Mouse (Mus musculus) left cerebral cortex, adult 2 months (tissue): Measurements from ENCODE around the gene Abca8b. TPM values are rescaled to one million over a fixed set of nuclear protein-coding genes. Genes with fewer than 3 reads are reported as not detected.

Source experiments
- DNase-seq, 2 experiments: peaks; one replicate each; pipeline ENCODE4 v3.0.0; 2021 to 2022; ENCODE audit warnings: low spot score in 2 of 2, mixed read lengths in 1 of 2; ENCODE audit errors: extremely low spot score in 1 of 2
- H3K27ac ChIP-seq: fragments of 200-600 bp; 2 replicates; pipeline ENCODE4 v1.8.1; 2022
- H3K4me3 ChIP-seq: fragments of 200-600 bp; 2 replicates; pipeline ENCODE4 v1.8.1; 2022
- CTCF ChIP-seq: fragments of 200-600 bp; IDR thresholded peaks from 2 replicates; pipeline ENCODE4 v1.8.1; 2022; ENCODE audit warnings: antibody characterized with exemption, mild to moderate bottlenecking, moderate library complexity
- intact Hi-C: fragments of 180-260 bp; cut with DNase I; formaldehyde crosslinking; loops from one replicate; pipeline ENCODE4 v1.15.1; 2025
- total RNA-seq, 2 experiments: library from RNA; stranded (reverse); gene quantifications; 2 replicates each; pipeline ENCODE4 v1.2.3; 2021

Abca8b gene
- total RNA-seq, 2 experiments from 2014 or later: 12.1 to 12.2 TPM

GRCm38 (mm10) chr11:109908207-109909031 lies 87.2 kb downstream of the Abca8b start:
- intact Hi-C loops: no loop called here

GRCm38 (mm10) chr11:109907508-109907907 lies 88.1 kb downstream of the Abca8b start:
- TF ChIP-seq CTCF: no peak
- Histone ChIP-seq H3K4me3 (no peak overlapping the region), H3K27ac (no peak overlapping the region)
- no peak for DNase-seq
- intact Hi-C loops: no loop called here

More at GRCm38 (mm10) chr11:109908207-109909031, 87.2 kb downstream of the Abca8b start:
- Histone ChIP-seq H3K27ac (no peak overlapping the region), H3K4me3 (no peak overlapping the region)
- no peak for DNase-seq
- TF ChIP-seq CTCF: no peak

GRCm38 (mm10) chr11:109902616-109903598 lies 92.7 kb downstream of the Abca8b start:
- no peak overlapping the region for H3K27ac ChIP-seq
- peak in 1 of 2 experiments; percentile 13 for DNase-seq
- no peak overlapping the region for H3K4me3 ChIP-seq
- intact Hi-C loops: no loop called here
- no peak for TF ChIP-seq CTCF

GRCm38 (mm10) chr11:109900491-109901241 lies 95.0 kb downstream of the Abca8b start:
- intact Hi-C loops: no loop called here
- DNase-seq: no peak
- no peak for TF ChIP-seq CTCF
- Histone ChIP-seq H3K27ac (no peak overlapping the region), H3K4me3 (no peak overlapping the region)

GRCm38 (mm10) chr11:109898791-109899467 lies 96.7 kb downstream of the Abca8b start:
- intact Hi-C loops: no loop called here
- Histone ChIP-seq H3K4me3 (no peak overlapping the region), H3K27ac (no peak overlapping the region)
- DNase-seq: no peak
- no peak for TF ChIP-seq CTCF

GRCm38 (mm10) chr11:109895952-109896530 lies 99.6 kb downstream of the Abca8b start:
- intact Hi-C loops: no loop called here
- H3K4me3 ChIP-seq: no peak overlapping the region
- DNase-seq: no peak
- no peak for TF ChIP-seq CTCF
- H3K27ac ChIP-seq: no peak overlapping the region

GRCm38 (mm10) chr11:109895496-109895895 lies 100.1 kb downstream of the Abca8b start:
- DNase-seq: no peak
- intact Hi-C loops: no loop called here
- H3K27ac ChIP-seq: no peak overlapping the region
- H3K4me3 ChIP-seq: no peak overlapping the region
- TF ChIP-seq CTCF: no peak

GRCm38 (mm10) chr11:109893894-109894804 lies 101.5 kb downstream of the Abca8b start:
- no peak for TF ChIP-seq CTCF
- Histone ChIP-seq H3K4me3 (no peak overlapping the region), H3K27ac (no peak overlapping the region)
- DNase-seq: no peak
- intact Hi-C loops: loop anchor here (5.0 kb wide), 2 partner anchors 218 to 373 kb away; no protein-coding TSS in a partner anchor

- Histone ChIP-seq H3K4me3 (no peak overlapping the region), H3K27ac (0 out of 2 replicates have a peak overlapping the region, but pooled peaks have one; percentile 15)
- peak; percentile 50 for TF ChIP-seq CTCF
- intact Hi-C loops: loop anchor here (5.0 kb wide), 2 partner anchors 220 to 375 kb away; no protein-coding TSS in a partner anchor
- peak in 1 of 2 experiments; percentile 14 for DNase-seq
Observed at GRCm38 (mm10) chr11:109891989-109892386, 103.7 kb downstream of the Abca8b start.
